Mouse (Mus musculus): ENCODE data around the gene Gucd1. TPM values are rescaled to one million over a fixed set of nuclear protein-coding genes. Genes with fewer than 3 reads are reported as not detected.
A peak's percentile ranks its signal among the peaks of the same experiment; 100 is the strongest.
"Not testable (repeated sequence)": the region's sequence is repeated elsewhere in the genome, so short reads cannot be mapped to it uniquely, and the experiment has no call there.

Gene Gucd1
- total RNA-seq, 2 experiments from 2014 or later = 41.8 to 44.2 TPM

DNA sequence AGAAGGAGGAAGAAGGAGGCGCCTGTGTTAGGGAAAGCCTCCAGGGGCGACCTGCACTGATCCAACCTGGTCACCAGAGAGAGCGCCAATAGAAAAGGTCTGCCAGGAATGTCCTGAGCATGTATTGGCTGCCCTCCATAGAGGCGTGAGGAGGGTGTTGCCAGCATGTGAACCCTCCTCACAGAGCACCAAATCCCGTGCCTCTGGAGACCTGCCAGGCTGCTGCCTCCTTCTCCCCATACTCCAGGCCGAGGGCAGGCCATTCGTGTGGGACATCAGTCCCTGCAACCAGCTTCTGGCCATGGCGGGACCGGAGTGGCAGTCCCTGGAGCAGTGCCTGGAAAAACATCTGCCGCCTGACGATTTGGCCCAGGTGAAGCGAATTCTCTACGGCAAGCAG lies 111.0 kb downstream of the Gucd1 start:
- intact Hi-C loops (cut with DNase I) = no loop called here

GRCm38 (mm10) chr10:75405916-75406315 lies 111.9 kb downstream of the Gucd1 start:
- DNase-seq = no peak
- intact Hi-C loops (cut with DNase I) = no loop called here

More for the DNA sequence above, 111.0 kb downstream of the Gucd1 start:
- peak; percentile 53 to 65 for DNase-seq

DNA sequence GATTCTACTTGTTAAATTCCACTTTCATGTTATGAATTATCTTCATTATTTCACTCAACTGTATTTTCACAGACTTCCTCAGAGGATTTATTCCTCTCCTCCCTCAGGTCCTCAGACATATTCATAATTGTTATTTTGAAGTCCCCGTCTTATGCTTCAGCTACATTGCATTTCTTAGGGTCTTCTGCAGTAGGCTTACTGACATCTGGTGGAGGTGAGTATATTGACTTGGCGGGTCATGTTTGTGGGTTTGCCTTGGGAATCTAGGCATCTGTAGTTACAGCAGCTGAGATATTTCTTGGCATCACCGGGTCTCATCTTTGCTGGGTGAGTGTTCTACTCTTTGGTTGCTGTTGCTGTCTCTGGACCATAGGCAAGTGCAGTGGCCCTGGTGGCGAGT lies 116.8 kb downstream of the Gucd1 start, which contains the start of gene Upb1:
TSS of gene Upb1 (plus strand) at position 158 of the 400 bp plus-strand sequence.
- DNase-seq = no peak
- intact Hi-C loops (cut with DNase I) = no loop called here

- intact Hi-C loops (cut with DNase I) = no loop called here
- DNase-seq = peak; percentile 23 to 43
Observed at GRCm38 (mm10) chr10:75396966-75397365, 120.8 kb downstream of the Gucd1 start.

- intact Hi-C loops (cut with DNase I) = loop anchor here (5.0 kb wide), 1 partner anchor 93 kb away; no protein-coding TSS in a partner anchor
- no peak for DNase-seq
Observed at GRCm38 (mm10) chr10:75394796-75395195, 123.0 kb downstream of the Gucd1 start.

DNA sequence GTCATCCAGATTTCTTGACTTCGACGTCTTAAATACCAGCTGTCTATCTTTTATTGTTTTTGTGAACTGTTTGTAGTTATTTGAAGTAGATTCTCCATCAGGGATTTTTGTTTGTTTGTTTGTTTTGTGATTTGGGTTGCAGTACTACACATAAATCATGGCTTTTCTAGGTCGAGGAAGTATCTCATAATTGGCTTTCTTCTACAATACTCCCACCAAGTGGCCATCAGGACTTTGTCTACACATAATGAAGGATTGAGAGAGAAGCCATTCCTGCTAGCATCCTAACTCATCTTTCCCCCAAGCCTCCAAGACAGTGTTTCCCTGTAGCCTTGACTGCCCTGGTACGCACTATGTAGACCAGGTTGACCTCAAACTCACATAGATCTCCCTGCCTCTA lies 126.9 kb downstream of the Gucd1 start:
- intact Hi-C loops (cut with DNase I) = loop anchor here (1.0 to 5.0 kb wide), 6 partner anchors 46 to 209 kb away; no protein-coding TSS in a partner anchor
- no peak for DNase-seq

- intact Hi-C loops (cut with DNase I) = loop anchor here (2.0 to 5.0 kb wide), 3 partner anchors 47 to 113 kb away; no protein-coding TSS in a partner anchor
- no peak for DNase-seq
Observed at GRCm38 (mm10) chr10:75390156-75390555, 127.6 kb downstream of the Gucd1 start.

GRCm38 (mm10) chr10:75378688-75379087 lies 139.1 kb downstream of the Gucd1 start:
- intact Hi-C loops (cut with DNase I) = no loop called here
- DNase-seq = peak in 1 of 2 experiments; percentile 14

- peak; percentile 55 to 83 for DNase-seq
- intact Hi-C loops (cut with DNase I) = not testable (repeated sequence)
Observed at GRCm38 (mm10) chr10:75373655-75374351, 144.0 kb downstream of the Gucd1 start.

DNA sequence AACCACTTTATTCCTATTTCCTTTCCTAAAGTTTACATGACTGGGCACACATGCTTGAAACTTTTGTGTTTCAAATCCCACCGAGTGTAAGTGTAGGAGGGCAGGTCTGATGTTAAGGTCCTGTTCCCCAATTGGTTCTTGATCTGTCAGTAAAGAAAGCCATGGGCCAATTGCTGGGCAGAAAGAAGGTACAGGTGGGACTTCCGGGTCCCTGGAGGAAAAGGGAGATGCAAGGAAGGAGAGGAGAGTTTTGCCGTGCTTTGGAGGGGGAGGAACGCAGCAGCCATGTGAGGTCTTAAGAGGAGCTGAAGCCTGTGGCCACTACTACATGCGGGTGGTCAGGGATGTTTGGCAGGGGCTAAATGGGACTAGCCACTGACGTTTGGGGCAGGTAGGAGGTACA lies 152.5 kb downstream of the Gucd1 start:
- intact Hi-C loops (cut with DNase I) = no loop called here
- no peak for DNase-seq

DNA sequence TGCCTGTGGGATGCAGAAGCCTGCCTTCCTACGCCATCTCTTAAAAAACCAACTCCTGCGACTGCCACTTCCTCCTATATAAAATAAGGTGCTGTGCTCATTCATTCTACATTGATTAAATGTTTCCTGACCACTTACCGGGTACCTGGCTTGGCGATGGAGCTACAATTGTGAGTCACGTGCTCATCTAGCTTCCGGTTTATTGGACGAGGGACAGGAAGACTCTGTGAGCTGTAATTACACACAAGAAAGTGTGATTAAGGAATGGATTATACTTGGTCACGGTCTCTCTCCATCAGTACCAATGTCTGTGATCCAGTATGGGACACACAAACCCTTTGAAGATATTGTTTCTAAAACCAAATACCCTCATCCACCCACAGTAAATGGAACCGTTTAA lies 153.0 kb downstream of the Gucd1 start:
- no peak for DNase-seq
- intact Hi-C loops (cut with DNase I) = no loop called here

GRCm38 (mm10) chr10:75364214-75364690 lies 153.5 kb downstream of the Gucd1 start:
- intact Hi-C loops (cut with DNase I) = not testable (repeated sequence)
- peak; percentile 37 to 39 for DNase-seq

DNA sequence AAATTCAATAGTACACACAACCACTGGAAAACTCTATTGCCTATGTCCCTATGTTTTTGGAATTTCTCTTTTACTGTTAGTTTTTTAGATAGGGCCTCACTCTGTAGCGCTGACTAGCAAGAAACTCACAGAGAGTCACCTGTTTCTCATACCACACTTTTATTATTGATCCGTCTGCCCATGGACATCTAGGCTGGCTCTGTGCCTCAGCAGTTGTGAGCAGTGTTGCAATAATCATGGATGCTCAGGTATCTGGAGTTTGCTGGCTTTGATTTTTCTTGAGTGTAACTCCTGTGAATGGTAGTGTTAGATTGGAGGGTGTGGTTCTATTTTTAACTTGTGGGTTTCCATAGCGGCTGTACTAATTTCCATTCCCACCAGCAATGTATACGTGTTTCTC lies 162.4 kb downstream of the Gucd1 start:
- intact Hi-C loops (cut with DNase I) = no loop called here
- DNase-seq = no peak

DNA sequence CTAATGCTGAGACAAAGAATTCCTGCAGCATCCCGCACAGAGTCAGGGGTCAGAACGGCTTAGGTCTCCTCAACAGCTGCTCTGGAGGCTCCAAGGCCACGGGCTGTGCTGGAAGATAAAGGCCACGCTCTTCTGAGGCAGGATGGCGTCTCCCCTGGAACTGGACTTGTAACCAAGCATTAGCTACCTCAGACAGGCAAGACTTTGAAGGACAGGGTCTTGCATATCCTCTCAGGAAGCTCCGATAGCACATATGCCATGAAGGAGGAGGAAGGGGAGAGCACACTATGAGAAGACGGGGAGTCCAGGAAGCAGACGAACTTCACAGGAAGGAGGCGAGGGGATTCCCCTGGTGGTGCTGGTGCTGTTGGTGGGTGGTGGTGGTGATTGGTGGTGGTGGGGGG lies 163.9 kb downstream of the Gucd1 start:
- intact Hi-C loops (cut with DNase I) = loop anchor here (5.0 kb wide), 1 partner anchor 37 kb away; the partner anchor contains the start of gene Adora2a
- not testable (repeated sequence) for DNase-seq

- DNase-seq = no peak
- intact Hi-C loops (cut with DNase I) = loop anchor here (5.0 kb wide), 1 partner anchor 35 kb away; the partner anchor contains the start of gene Adora2a
Observed at GRCm38 (mm10) chr10:75352541-75352940, 165.2 kb downstream of the Gucd1 start.

DNA sequence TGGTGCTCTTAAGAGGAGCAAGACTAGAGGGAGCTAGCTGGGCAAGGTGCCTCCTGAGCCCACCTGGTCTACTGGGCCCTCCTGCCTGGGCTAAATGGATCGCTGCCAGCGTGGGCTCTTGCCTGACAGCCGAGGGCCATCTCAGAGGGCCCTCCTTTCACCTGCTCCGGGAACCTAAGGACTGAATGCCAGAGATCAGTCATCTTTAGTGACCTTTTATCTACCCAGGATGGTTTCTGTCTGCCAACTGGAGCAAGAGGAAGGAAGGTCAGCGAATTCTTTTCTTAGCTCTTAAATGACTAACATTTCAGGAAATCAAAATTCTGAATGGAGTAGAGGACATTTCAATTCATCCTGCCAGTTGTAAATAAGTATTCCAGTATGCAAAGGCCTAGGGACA lies 167.2 kb downstream of the Gucd1 start:
- intact Hi-C loops (cut with DNase I) = loop anchor here (5.0 kb wide), 1 partner anchor 33 kb away; the partner anchor contains the start of gene Adora2a
- no peak for DNase-seq

GRCm38 (mm10) chr10:75345265-75345664 lies 172.5 kb downstream of the Gucd1 start:
- peak in 1 of 2 experiments; percentile 49 for DNase-seq
- intact Hi-C loops (cut with DNase I) = no loop called here

GRCm38 (mm10) chr10:75344563-75344962 lies 173.2 kb downstream of the Gucd1 start:
- DNase-seq; intact Hi-C loops (cut with DNase I): not testable (repeated sequence)

- intact Hi-C loops (cut with DNase I) = no loop called here
Observed at GRCm38 (mm10) chr10:75341936-75342335, 175.8 kb downstream of the Gucd1 start.

GRCm38 (mm10) chr10:75339377-75339776 lies 178.4 kb downstream of the Gucd1 start:
- intact Hi-C loops (cut with DNase I) = no loop called here

More at GRCm38 (mm10) chr10:75341936-75342335, 175.8 kb downstream of the Gucd1 start:
- no peak for DNase-seq

GRCm38 (mm10) chr10:75338852-75339251 lies 178.9 kb downstream of the Gucd1 start:
- intact Hi-C loops (cut with DNase I) = no loop called here
- DNase-seq = no peak

More at GRCm38 (mm10) chr10:75339377-75339776, 178.4 kb downstream of the Gucd1 start:
- DNase-seq = no peak

- intact Hi-C loops (cut with DNase I) = no loop called here
- DNase-seq = no peak
Observed at GRCm38 (mm10) chr10:75337231-75337630, 180.5 kb downstream of the Gucd1 start.

Data from heart, postnatal 36 days (tissue).